Mouse (Mus musculus) neural tube, embryonic 14.5 days (tissue): ENCODE results near the gene Sycn. TPM values are rescaled to one million over a fixed set of nuclear protein-coding genes. Genes with fewer than 3 reads are reported as not detected.
"Not testable (repeated sequence)": the region's sequence is repeated elsewhere in the genome, so short reads cannot be mapped to it uniquely, and the experiment has no call there.

Experiments used
- ATAC-seq: fragments of 200-750 bp; cut with Nextera tagmentation; 2 replicates; pipeline ENCODE4 v1.8.0; 2017; ENCODE audit warnings: low read depth, mild to moderate bottlenecking, moderate TSS enrichment, moderate library complexity
- H3K27ac ChIP-seq: fragments of 300-500 bp; sonication (generic); 2 replicates; pipeline ENCODE4 v1.5.1; 2014; ENCODE audit warnings: low read depth, mild to moderate bottlenecking, control low read depth, low read length, moderate library complexity, mixed read lengths
- H3K27me3 ChIP-seq: fragments of 300-500 bp; sonication (generic); 2 replicates; pipeline ENCODE4 v1.6.1; 2014; ENCODE audit warnings: low read length; ENCODE audit not compliant: control insufficient read depth, insufficient read depth
- H3K36me3 ChIP-seq: fragments of 300-500 bp; sonication (generic); 2 replicates; pipeline ENCODE4 v1.6.1; 2014; ENCODE audit warnings: low read length, mixed read lengths; ENCODE audit not compliant: control insufficient read depth, insufficient read depth
- H3K4me1 ChIP-seq: fragments of 300-500 bp; sonication (generic); 2 replicates; pipeline ENCODE4 v1.6.1; 2014; ENCODE audit warnings: low read length; ENCODE audit not compliant: control insufficient read depth, insufficient read depth
- H3K4me2 ChIP-seq: fragments of 300-500 bp; sonication (generic); 2 replicates; pipeline ENCODE4 v1.6.1; 2014; ENCODE audit warnings: mild to moderate bottlenecking, low read depth, low read length, control low read depth
- H3K4me3 ChIP-seq: fragments of 300-500 bp; sonication (generic); 2 replicates; pipeline ENCODE4 v1.5.1; 2014; ENCODE audit warnings: low read depth, low read length, control low read depth, mixed read lengths
- H3K9ac ChIP-seq: fragments of 300-500 bp; sonication (generic); replicated peaks from 2 replicates; pipeline ENCODE4 v1.6.1; 2014; ENCODE audit warnings: low read depth, mild to moderate bottlenecking, control low read depth, low read length, mixed read lengths
- H3K9me3 ChIP-seq: fragments of 300-500 bp; sonication (generic); 2 replicates; pipeline ENCODE4 v1.6.1; 2016; ENCODE audit warnings: low read length; ENCODE audit not compliant: control insufficient read depth
- WGBS: fragments of 180-500 bp; shearing (Covaris S2); extraction: QIAGEN DNeasy Blood & Tissue Kit; methylation state at CpG from one replicate; pipeline ENCODE4 v1.1.7; 2014; 5-methylcytosine and 5-hydroxymethylcytosine counted together
- polyA plus RNA-seq: library from polyadenylated mRNA; unstranded; fragments of >200 nt; fragmentation: Nextera tagmentation; extraction: Ambion mirVana; gene quantifications from 2 replicates; pipeline ENCODE4 v1.2.1, GENCODE M21; 2014

Gene Sycn
- polyA plus RNA-seq = not detected in 2 replicates

GRCm38 (mm10) chr7:28540526-28540925, at the start of gene Sycn:
Gene Sycn (plus strand): TSS chr7:28540885.
- Histone ChIP-seq H3K9me3 (no peaks in the 10 kb centered on the region), H3K4me2 (no peak within 1 kb of the TSS), H3K4me1 (peaks cover 3% of the 10 kb centered on the region; the same call in 1 of the 2 replicates), H3K36me3 (no peaks in the 10 kb centered on the region), H3K27ac (no peak within 1 kb of the TSS), H3K9ac (no peak within 1 kb of the TSS), H3K27me3 (no peaks in the 10 kb centered on the region), H3K4me3 (no peak within 1 kb of the TSS)
- no peak for ATAC-seq
- 85% methylated on average over 4 of the region's 4 CpGs for WGBS

- H3K4me3 ChIP-seq = no peak overlapping the region
- H3K27me3 ChIP-seq = no peaks in the 10 kb centered on the region
- H3K27ac ChIP-seq = no peak overlapping the region
- 33% methylated on average over 14 of the region's 14 CpGs for WGBS
- H3K36me3 ChIP-seq = no peaks in the 10 kb centered on the region
- no peak for ATAC-seq
- H3K4me1 ChIP-seq = no peaks in the 10 kb centered on the region
- no peak overlapping the region for H3K4me2 ChIP-seq
- H3K9ac ChIP-seq = no peak overlapping the region
- H3K9me3 ChIP-seq = no peaks in the 10 kb centered on the region
Measured at GRCm38 (mm10) chr7:28490903-28491302, 49.8 kb upstream of the Sycn start.

GRCm38 (mm10) chr7:28492310-28492709, 48.4 kb upstream of the Sycn start:
- Histone ChIP-seq H3K9me3 (no peaks in the 10 kb centered on the region), H3K4me2 (no peak overlapping the region), H3K4me1 (no peaks in the 10 kb centered on the region), H3K27ac (no peak overlapping the region), H3K36me3 (no peaks in the 10 kb centered on the region), H3K27me3 (no peaks in the 10 kb centered on the region), H3K9ac (no peak overlapping the region), H3K4me3 (no peak overlapping the region)
- WGBS = 86% methylated on average over 8 of the region's 8 CpGs
- ATAC-seq = no peak

GRCm38 (mm10) chr7:28495426-28495825, 45.3 kb upstream of the Sycn start:
- H3K36me3 ChIP-seq = no peaks in the 10 kb centered on the region
- 51% methylated on average over 11 of the region's 11 CpGs for WGBS
- H3K27ac ChIP-seq = no peak overlapping the region

GRCm38 (mm10) chr7:28505585-28505984, 35.1 kb upstream of the Sycn start:
- Histone ChIP-seq H3K4me2 (no peak overlapping the region), H3K9me3 (no peaks in the 10 kb centered on the region), H3K9ac (no peak overlapping the region), H3K4me3 (no peak overlapping the region), H3K4me1 (no peaks in the 10 kb centered on the region), H3K27me3 (no peaks in the 10 kb centered on the region), H3K36me3 (no peaks in the 10 kb centered on the region), H3K27ac (no peak overlapping the region)
- ATAC-seq = no peak
- 9% methylated on average over 5 of the region's 5 CpGs for WGBS

More at GRCm38 (mm10) chr7:28495426-28495825, 45.3 kb upstream of the Sycn start:
- H3K4me3 ChIP-seq = no peak overlapping the region
- no peaks in the 10 kb centered on the region for H3K9me3 ChIP-seq
- H3K4me2 ChIP-seq = no peak overlapping the region
- no peaks in the 10 kb centered on the region for H3K4me1 ChIP-seq
- H3K9ac ChIP-seq = no peak overlapping the region
- ATAC-seq = no peak; the same call in 1 of the 2 replicates
- H3K27me3 ChIP-seq = no peaks in the 10 kb centered on the region

- H3K9me3 ChIP-seq, H3K4me2 ChIP-seq, H3K36me3 ChIP-seq, H3K4me3 ChIP-seq, H3K4me1 ChIP-seq, ATAC-seq, H3K27me3 ChIP-seq, H3K9ac ChIP-seq, H3K27ac ChIP-seq: not testable (repeated sequence)
- 100% methylated on average over 1 of the region's 2 CpGs for WGBS
Measured at GRCm38 (mm10) chr7:28509121-28509520, 31.6 kb upstream of the Sycn start.

- WGBS = 59% methylated on average over 8 of the region's 8 CpGs
- not testable (repeated sequence) for H3K4me2 ChIP-seq, ATAC-seq, H3K27me3 ChIP-seq, H3K36me3 ChIP-seq, H3K27ac ChIP-seq, H3K9me3 ChIP-seq, H3K4me1 ChIP-seq, H3K4me3 ChIP-seq, H3K9ac ChIP-seq
Measured at GRCm38 (mm10) chr7:28510405-28510974, 30.2 kb upstream of the Sycn start, which contains the start of gene Ifnl2. Gene Ifnl2 (minus strand): TSS chr7:28510455.

GRCm38 (mm10) chr7:28511441-28511840, 29.2 kb upstream of the Sycn start:
- 74% methylated on average over 8 of the region's 8 CpGs for WGBS
- ATAC-seq = no peak
- H3K4me2 ChIP-seq = no peak overlapping the region
- H3K27me3 ChIP-seq = no peaks in the 10 kb centered on the region
- H3K9me3 ChIP-seq = no peaks in the 10 kb centered on the region
- H3K9ac ChIP-seq = no peak overlapping the region
- no peaks in the 10 kb centered on the region for H3K4me1 ChIP-seq
- H3K4me3 ChIP-seq = no peak overlapping the region
- no peaks in the 10 kb centered on the region for H3K36me3 ChIP-seq
- no peak overlapping the region for H3K27ac ChIP-seq

- H3K4me2 ChIP-seq, H3K9me3 ChIP-seq, H3K27me3 ChIP-seq, ATAC-seq, H3K4me3 ChIP-seq, H3K27ac ChIP-seq, H3K9ac ChIP-seq, H3K36me3 ChIP-seq, H3K4me1 ChIP-seq: not testable (repeated sequence)
- WGBS = 84% methylated on average over 5 of the region's 6 CpGs
Measured at GRCm38 (mm10) chr7:28522536-28522935, 18.1 kb upstream of the Sycn start, which contains the start of gene Ifnl3. Gene Ifnl3 (plus strand): TSS chr7:28522836.
